Mouse (Mus musculus) embryonic fibroblast, embryonic 13.5 days (primary cell): ENCODE measurements around the gene Tnfrsf13c.

Experiments
- CTCF ChIP-seq: IDR thresholded peaks from 2 replicates; pipeline ENCODE4 v1.5.1; 2011; ENCODE audit warnings: mild to moderate bottlenecking, control low read depth, low read length, moderate library complexity, borderline replicate concordance; ENCODE audit not compliant: insufficient read depth
- POLR2A ChIP-seq: IDR thresholded peaks from 2 replicates; pipeline ENCODE4 v1.6.1; 2011; ENCODE audit warnings: low read depth, mild to moderate bottlenecking, control low read depth, low read length, moderate library complexity

DNA sequence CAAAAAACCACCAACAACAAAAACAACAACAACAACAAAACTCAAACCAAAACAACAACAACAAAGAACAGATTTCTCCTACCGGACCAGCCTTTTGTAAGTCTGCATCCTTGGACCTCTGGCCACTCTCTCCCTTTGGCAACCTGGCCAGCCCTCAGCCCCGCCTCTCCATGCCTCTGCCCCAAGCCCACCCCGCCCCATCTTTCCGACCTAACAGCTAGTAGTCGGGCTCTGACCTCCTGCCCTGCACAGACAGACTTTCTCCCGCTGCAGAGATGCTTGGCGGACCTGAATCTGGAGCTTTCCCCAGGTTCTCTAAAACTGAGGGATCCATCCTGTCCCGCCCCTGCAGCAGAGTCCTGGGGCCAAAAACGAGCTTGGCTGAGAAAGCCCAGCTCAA is 6.2 kb downstream of the Tnfrsf13c start:
- no peak for TF ChIP-seq POLR2A
- no peak for TF ChIP-seq CTCF
